Mouse (Mus musculus) bone marrow macrophage, adult 2 months (primary cell): ENCODE results near the gene Synrg.

ENCODE experiments used
- CTCF ChIP-seq: IDR thresholded peaks from 2 replicates; pipeline ENCODE4 v1.5.1; 2012; ENCODE audit warnings: low read depth, mild to moderate bottlenecking, low read length, moderate library complexity
- POLR2A ChIP-seq: IDR thresholded peaks from 2 replicates; pipeline ENCODE4 v1.6.1; 2012; ENCODE audit warnings: mild to moderate bottlenecking, low read depth, low read length, borderline replicate concordance

- no peak for TF ChIP-seq CTCF
- TF ChIP-seq POLR2A = no peak
Observed at GRCm38 (mm10) chr11:83961983-83962382, 2.2 kb upstream of the Synrg start.
